Mouse (Mus musculus) lung, postnatal 0 days (tissue): ENCODE measurements around the gene Mtor.

ENCODE experiments used
- CTCF ChIP-seq: IDR thresholded peaks from 2 replicates; pipeline ENCODE4 v1.5.1; 2016; ENCODE audit warnings: antibody characterized with exemption, mild to moderate bottlenecking
- EP300 ChIP-seq: IDR thresholded peaks from 2 replicates; pipeline ENCODE4 v1.6.1; 2016; ENCODE audit warnings: antibody characterized with exemption, mild to moderate bottlenecking, control low read depth

GRCm38 (mm10) chr4:148590421-148591170, 142.2 kb downstream of the Mtor start:
- no peak for TF ChIP-seq EP300
- no peak for TF ChIP-seq CTCF
